Mouse (Mus musculus) liver, adult 2 months (tissue): Measurements from ENCODE around the gene Olfr433. TPM values are rescaled to one million over a fixed set of nuclear protein-coding genes. Genes with fewer than 3 reads are reported as not detected.

Source experiments
- DNase-seq: peaks from one replicate; pipeline ENCODE4 v3.0.0-alpha.2; 2011; ENCODE audit warnings: low read depth, low spot score; ENCODE audit errors: extremely low read depth
- H3K27ac ChIP-seq: fragments of 200-500 bp; replicated peaks from 2 replicates; pipeline ENCODE4 v1.5.1; 2012; ENCODE audit warnings: low read depth, mild to moderate bottlenecking, control low read depth, inconsistent platforms, low read length; ENCODE audit not compliant: insufficient read depth
- H3K27me3 ChIP-seq: fragments of 200-500 bp; 2 replicates; pipeline ENCODE4 v1.6.1; 2012; ENCODE audit warnings: mild to moderate bottlenecking, moderate library complexity, low read length, inconsistent platforms; ENCODE audit not compliant: control insufficient read depth, insufficient read depth
- H3K36me3 ChIP-seq: fragments of 200-500 bp; 2 replicates; pipeline ENCODE4 v1.6.1; 2012; ENCODE audit warnings: low read length, inconsistent platforms; ENCODE audit not compliant: control insufficient read depth, insufficient read depth
- H3K4me1 ChIP-seq: fragments of 200-500 bp; 2 replicates; pipeline ENCODE4 v1.6.1; 2011; ENCODE audit warnings: low read length; ENCODE audit not compliant: control insufficient read depth, insufficient read depth
- H3K4me3 ChIP-seq: fragments of 200-500 bp; 2 replicates; pipeline ENCODE4 v1.5.1; 2011; ENCODE audit warnings: low read depth, mild to moderate bottlenecking, control low read depth, low read length, moderate library complexity; ENCODE audit not compliant: insufficient read depth
- H3K79me2 ChIP-seq: fragments of 200-500 bp; 2 replicates; pipeline ENCODE4 v1.6.1; 2012; ENCODE audit warnings: inconsistent platforms, mild to moderate bottlenecking, low read length, moderate library complexity; ENCODE audit not compliant: control insufficient read depth, insufficient read depth
- H3K9ac ChIP-seq: fragments of 200-500 bp; 2 replicates; pipeline ENCODE4 v1.6.1; 2012; ENCODE audit warnings: low read depth, mild to moderate bottlenecking, control low read depth, inconsistent platforms, low read length
- CTCF ChIP-seq: fragments of 200-500 bp; IDR thresholded peaks from 2 replicates; pipeline ENCODE4 v1.5.1; 2011; ENCODE audit warnings: low read depth, low read length, control low read depth
- POLR2A ChIP-seq: fragments of 200-500 bp; IDR thresholded peaks from 2 replicates; pipeline ENCODE4 v1.6.1; 2011; ENCODE audit warnings: low read length, control low read depth; ENCODE audit not compliant: insufficient read depth; ENCODE audit errors: extremely low read depth
- WGBS: fragments of 180-500 bp; shearing (Covaris S2); methylation state at CpG from one replicate; pipeline ENCODE4 v1.1.7; 2018; 5-methylcytosine and 5-hydroxymethylcytosine counted together
- polyA plus RNA-seq: library from polyadenylated mRNA; depleted of rRNA; stranded (reverse); fragments of >200 nt; gene quantifications from 2 replicates; pipeline ENCODE4 v1.2.3, GENCODE M21; 2012; rRNA removed
- total RNA-seq: library from RNA; depleted of rRNA; stranded (reverse); fragments of >200 nt; gene quantifications from 2 replicates; pipeline ENCODE4 v1.2.3, GENCODE M21; 2014; rRNA removed

The Olfr433 gene
- total and polyA plus RNA-seq, 2 experiments, result not detected

DNA sequence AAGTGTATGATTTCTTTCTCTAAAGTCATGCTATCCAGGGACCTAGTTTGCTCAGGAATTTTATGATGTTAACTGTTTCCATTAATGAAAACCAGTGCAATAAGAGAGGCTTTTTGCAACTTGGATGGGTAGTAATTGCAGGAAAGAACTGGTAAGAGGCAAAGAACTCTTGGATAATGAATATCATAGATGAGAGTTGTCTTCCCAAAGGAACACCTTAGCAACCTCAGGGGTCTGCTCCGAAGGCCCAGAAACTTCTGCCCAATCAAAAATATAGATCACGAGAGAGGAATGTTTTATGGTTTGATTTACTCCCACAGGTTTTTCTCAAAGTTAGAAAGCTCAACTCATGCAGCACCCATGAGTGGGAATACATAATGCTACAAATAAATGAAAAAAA lies 43.5 kb downstream of the Olfr433 start, which contains the start of gene Olfr429:
Gene Olfr429 (plus strand): TSS at position 301 of the 400 bp plus-strand sequence.
- Histone ChIP-seq H3K79me2 (no peaks in the 10 kb centered on the region), H3K27me3 (no peaks in the 10 kb centered on the region), H3K9ac (no peak within 1 kb of the TSS), H3K36me3 (no peaks in the 10 kb centered on the region), H3K27ac (no peak within 1 kb of the TSS), H3K4me3 (no peak within 1 kb of the TSS), H3K4me1 (no peaks in the 10 kb centered on the region)
- DNase-seq, result no peak
- no peak for TF ChIP-seq CTCF
- no peak for TF ChIP-seq POLR2A
- 81% methylated on average over 2 of the region's 2 CpGs for WGBS

Other genes starting within 250 kb of the Olfr433 start
- 2.2 and 3.9 TPM in 2 replicates for gene Ifi211, start 127.7 kb upstream of the Olfr433 start, total RNA-seq
- 0.14 and 0.27 TPM in 2 replicates for gene Ifi211, start 127.7 kb upstream of the Olfr433 start, polyA plus RNA-seq
- 8.4 and 10.9 TPM in 2 replicates for gene Mndal, start 98.2 kb upstream of the Olfr433 start, total RNA-seq
- 0.86 and 2.6 TPM in 2 replicates for gene Mndal, start 98.2 kb upstream of the Olfr433 start, polyA plus RNA-seq
- 8.9 and 9.8 TPM in 2 replicates for gene Ifi203, start 98.0 kb upstream of the Olfr433 start, total RNA-seq
- gene Ifi203, start 98.0 kb upstream of the Olfr433 start, polyA plus RNA-seq, result 1.3 and 2.5 TPM in 2 replicates
- not detected in 2 replicates for gene Ifi202b, start 58.0 kb upstream of the Olfr433 start, total RNA-seq
- gene Ifi202b, start 58.0 kb upstream of the Olfr433 start, polyA plus RNA-seq, result not detected in 2 replicates
- 1.1 and 2.5 TPM in 2 replicates for gene Ifi205, start 8.9 kb upstream of the Olfr433 start, total RNA-seq
- 0.10 and 0.22 TPM in 2 replicates for gene Ifi205, start 8.9 kb upstream of the Olfr433 start, polyA plus RNA-seq
- not detected in 2 replicates for gene Olfr432, start 8.5 kb downstream of the Olfr433 start, total RNA-seq
- gene Olfr432, start 8.5 kb downstream of the Olfr433 start, polyA plus RNA-seq, result not detected in 2 replicates
- gene Olfr430, start 25.9 kb downstream of the Olfr433 start, total RNA-seq, result not detected in 2 replicates
- not detected in 2 replicates for gene Olfr430, start 25.9 kb downstream of the Olfr433 start, polyA plus RNA-seq
- gene Olfr429, start 43.6 kb downstream of the Olfr433 start, total RNA-seq, result not detected in 2 replicates
- not detected in 2 replicates for gene Olfr429, start 43.6 kb downstream of the Olfr433 start, polyA plus RNA-seq
- gene Olfr427, start 56.2 kb downstream of the Olfr433 start, total RNA-seq, result not detected in 2 replicates
- not detected in 2 replicates for gene Olfr427, start 56.2 kb downstream of the Olfr433 start, polyA plus RNA-seq
- gene Olfr231, start 80.5 kb downstream of the Olfr433 start, total RNA-seq, result not detected in 2 replicates
- gene Olfr231, start 80.5 kb downstream of the Olfr433 start, polyA plus RNA-seq, result not detected in 2 replicates
- not detected in 2 replicates for gene Olfr424, start 90.8 kb downstream of the Olfr433 start, total RNA-seq
- gene Olfr424, start 90.8 kb downstream of the Olfr433 start, polyA plus RNA-seq, result not detected in 2 replicates
- gene Olfr420, start 114.9 kb downstream of the Olfr433 start, total RNA-seq, result not detected in 2 replicates
- gene Olfr420, start 114.9 kb downstream of the Olfr433 start, polyA plus RNA-seq, result not detected in 2 replicates
- gene Spta1, start 132.1 kb downstream of the Olfr433 start, total RNA-seq, result 0.07 and 0.09 TPM in 2 replicates
- gene Spta1, start 132.1 kb downstream of the Olfr433 start, polyA plus RNA-seq, result not detected in 2 replicates
- gene Olfr419, start 211.4 kb downstream of the Olfr433 start, total RNA-seq, result not detected in 2 replicates
- gene Olfr419, start 211.4 kb downstream of the Olfr433 start, polyA plus RNA-seq, result not detected in 2 replicates